Mouse (Mus musculus): ENCODE data around the gene Garnl3. TPM values are rescaled to one million over a fixed set of nuclear protein-coding genes. Genes with fewer than 3 reads are reported as not detected.

The Garnl3 gene
- 0.20 and 0.82 TPM in 2 replicates for total RNA-seq (2015)
- 2.7 and 5.7 TPM in 2 replicates for total RNA-seq (2017)

GRCm38 (mm10) chr2:33131500-33132092 is at the start of gene Garnl3:
TSS of gene Garnl3 (minus strand) at chr2:33131654.
- ATAC-seq (ENCODE audit: poor library complexity, severe bottlenecking) = peak; percentile 4; the same call in 1 of the 2 replicates

DNA sequence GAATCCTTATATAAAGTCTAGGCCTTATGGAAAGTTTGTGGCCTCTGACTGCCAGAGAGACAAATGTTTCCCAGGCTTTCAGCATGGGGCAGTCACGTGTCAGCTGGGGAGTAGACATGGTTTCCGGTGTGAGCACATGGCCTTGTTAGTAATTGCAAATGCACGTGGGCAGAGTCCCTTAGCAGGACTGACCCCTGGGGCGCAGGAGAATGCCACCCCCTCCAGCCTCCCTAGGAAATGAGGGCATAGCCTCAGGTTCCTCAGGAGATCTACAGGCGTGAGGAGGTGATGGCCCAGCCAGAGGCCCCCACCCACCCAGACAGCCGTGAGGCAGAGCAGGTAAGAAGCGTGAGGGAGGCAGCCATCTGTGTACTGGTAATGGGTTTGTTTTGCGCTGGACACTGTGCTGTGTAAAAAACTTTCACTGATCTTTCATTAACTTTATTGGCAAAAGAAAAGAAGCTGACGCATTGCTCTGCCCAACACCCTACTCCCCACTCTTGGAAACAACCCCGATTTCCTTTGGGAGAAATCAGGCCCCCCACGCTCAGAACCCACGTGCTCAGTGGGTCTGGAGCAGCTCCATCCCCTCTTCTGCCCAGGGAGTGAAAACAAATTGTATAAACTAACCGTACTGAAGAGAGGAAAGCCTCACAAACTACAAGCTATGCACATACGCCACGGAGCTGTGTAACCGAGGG is 48.6 kb upstream of the Garnl3 start:
- ATAC-seq (ENCODE audit: poor library complexity, severe bottlenecking) = no peak

DNA sequence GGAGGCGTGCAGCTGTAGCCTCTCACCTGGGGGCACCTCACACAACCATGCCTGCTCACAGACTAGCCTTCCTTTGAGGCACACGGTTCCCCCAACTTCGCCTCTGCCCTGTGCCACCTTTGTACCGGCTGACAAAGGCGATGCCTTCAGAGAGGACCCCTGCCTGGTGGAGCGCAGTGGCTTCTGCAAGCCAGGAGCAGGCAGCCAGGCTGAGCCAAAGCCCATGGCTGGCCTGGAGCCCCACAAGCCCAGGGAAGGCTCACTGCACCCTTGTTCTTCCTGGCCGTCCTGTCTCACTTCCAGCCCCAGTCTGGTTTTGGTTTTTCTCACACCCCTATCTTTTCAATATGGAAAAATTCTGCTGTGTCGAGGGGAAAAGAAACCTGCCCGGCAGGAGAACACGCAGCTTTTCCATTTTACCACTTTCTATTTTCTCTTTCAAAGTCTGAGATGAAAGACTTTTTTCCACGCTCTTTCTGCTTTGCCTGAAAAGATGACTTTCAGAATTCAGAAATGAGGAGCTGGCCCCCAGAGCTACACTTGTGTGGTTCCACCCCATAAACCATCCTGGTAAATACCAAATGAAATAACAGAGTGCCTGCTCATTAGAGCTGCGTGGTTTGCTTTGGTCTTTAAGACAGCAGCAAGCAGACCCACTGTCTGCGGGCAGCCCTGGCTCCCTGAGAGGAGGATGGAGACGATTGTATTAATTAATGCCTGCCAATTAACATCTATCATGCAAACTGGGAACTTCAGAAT is 47.9 kb upstream of the Garnl3 start:
- no peak for ATAC-seq (ENCODE audit: poor library complexity, severe bottlenecking)

DNA sequence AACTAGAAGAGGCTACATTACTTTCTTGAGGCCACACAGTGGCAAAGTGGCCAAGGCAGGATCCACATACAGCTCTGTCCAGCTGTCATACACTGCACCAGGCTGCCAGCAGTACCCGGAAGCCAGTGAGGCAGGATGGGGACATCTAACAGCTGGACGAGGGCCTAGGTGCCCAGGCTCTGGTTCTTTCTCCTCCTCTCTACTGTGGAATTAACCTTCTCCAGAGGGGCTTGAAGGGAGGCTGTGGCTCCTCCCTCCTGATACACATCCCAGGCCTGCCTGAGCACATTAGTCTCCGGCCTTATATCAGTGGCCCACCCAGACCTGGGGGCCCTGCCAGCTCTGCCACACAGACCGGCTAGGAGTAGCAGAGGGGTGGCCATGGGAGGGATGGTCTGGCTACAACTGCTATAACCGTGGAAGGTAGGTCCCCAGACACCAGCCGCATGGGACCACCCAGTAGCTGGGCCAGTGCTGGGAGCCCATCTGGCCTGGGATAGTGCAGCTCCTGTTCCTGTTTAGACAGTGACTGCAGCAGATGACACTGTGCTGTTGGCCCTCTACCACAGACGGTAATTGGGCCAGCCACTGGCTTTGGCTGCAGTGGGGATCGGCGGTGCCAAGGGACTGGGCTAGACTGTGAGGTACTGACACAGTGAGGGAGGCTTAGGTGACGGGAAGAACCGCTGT is 46.9 kb upstream of the Garnl3 start:
- no peak for ATAC-seq (ENCODE audit: poor library complexity, severe bottlenecking)

DNA sequence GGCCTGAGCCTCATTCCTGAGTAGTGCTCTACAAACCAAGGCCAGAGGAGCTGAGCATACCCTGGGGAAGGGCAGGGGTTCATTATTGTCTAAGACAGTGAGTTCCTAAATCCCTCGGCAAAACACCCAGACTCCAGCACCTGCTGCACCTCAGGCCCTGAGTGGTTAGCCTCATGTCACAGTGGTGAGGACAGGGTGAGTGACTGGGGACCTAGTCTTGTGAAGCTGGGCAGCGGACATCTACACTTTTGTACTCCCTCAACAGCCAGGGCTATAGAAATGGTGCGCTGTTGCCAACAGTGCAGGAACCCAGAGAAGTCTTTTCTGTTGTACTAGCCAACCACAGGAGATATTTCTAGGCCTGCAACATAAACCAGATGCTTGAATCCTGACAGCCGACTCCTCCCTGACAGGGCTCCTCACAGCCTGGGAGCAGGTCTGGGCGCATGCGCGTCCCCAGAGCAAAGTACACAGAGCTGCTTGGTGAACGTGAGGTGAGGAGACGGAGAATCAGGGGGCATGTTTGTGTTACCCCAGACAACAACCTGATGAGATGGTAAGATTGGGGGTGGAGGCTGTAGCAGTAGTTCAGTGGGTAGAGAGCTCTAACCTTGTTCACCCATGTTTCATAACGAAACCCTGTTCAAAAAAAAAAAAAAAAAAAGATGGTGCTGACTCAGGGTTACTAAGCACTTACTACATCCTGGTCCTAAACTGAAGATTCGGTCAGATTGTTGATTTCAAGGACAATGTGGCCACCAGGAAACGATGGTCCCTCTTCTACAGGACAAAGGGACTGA is 46.2 kb upstream of the Garnl3 start:
- 0 out of 2 replicates have a peak, but pooled peaks have one; percentile 25 for ATAC-seq (ENCODE audit: poor library complexity, severe bottlenecking)

- ATAC-seq (ENCODE audit: poor library complexity, severe bottlenecking) = no peak
These were observed 45.5 kb upstream of the Garnl3 start for GRCm38 (mm10) chr2:33176921-33177320.

- peak; percentile 85 for ATAC-seq (ENCODE audit: poor library complexity, severe bottlenecking)
These were observed 45.1 kb upstream of the Garnl3 start for GRCm38 (mm10) chr2:33176516-33176915.

DNA sequence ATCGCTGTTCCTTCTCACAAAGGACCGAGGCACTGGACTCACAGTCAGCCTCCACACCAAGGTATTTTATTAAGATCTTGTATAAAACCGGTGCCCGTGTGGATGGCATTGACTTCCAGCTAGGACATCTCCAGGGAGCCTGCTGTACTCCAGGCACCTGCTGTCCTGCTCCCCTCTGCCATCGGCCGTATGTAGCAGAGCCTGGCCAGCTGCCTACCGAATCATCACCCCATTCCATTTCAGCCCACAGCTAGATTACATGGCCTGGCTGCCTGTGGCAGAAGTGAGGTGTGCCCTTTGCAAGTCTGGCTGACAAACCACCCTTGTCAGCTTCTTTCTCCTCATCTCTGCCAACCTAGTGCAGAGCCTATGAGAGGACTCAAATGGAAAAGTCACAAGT is 42.2 kb upstream of the Garnl3 start:
- ATAC-seq (ENCODE audit: poor library complexity, severe bottlenecking) = no peak

GRCm38 (mm10) chr2:33173126-33173525 is 41.7 kb upstream of the Garnl3 start:
- peak; percentile 32; the same call in 1 of the 2 replicates for ATAC-seq (ENCODE audit: poor library complexity, severe bottlenecking)

- no peak for ATAC-seq (ENCODE audit: poor library complexity, severe bottlenecking)
These were observed 39.5 kb upstream of the Garnl3 start for GRCm38 (mm10) chr2:33170777-33171565.

DNA sequence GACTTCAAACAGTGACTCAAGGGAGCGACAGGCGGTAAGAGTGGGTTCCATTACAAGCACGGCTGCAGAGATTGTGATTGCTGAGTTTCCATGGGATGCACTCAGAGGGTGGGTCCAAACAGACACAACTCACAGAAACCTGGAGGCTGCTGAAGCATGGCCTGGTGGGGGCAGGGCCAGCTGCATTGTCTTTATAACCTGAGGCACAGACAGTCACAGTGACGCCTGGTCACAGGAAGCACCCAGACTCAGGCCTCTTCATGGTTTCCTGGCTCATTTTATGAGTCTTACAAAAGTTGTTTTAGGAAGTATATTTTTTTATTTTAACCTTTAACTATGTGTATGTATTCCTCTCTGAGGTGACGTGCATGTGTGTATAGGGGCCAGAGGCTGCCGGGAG is 38.0 kb upstream of the Garnl3 start:
- no peak for ATAC-seq (ENCODE audit: poor library complexity, severe bottlenecking)

DNA sequence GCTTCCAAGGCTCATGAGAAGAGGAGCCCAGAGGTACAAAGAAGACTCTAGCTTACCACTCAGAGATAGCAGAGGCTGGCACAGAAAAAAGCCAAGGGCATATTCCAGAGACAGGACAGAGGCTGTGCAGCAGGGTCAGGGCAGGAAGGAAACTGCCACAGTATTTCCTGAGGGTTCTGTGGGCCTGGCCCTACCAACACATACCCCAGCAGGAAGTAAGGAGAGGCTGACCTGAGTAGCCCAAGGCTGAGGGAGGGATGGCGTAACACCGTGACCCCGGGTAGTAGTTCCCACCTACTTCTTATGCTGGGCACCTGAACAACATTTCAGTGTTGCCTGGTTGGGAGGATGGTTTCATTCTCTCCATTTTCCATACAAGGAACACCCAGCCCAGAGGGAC is 35.6 kb upstream of the Garnl3 start:
- 0 out of 2 replicates have a peak, but pooled peaks have one; percentile 40 for ATAC-seq (ENCODE audit: poor library complexity, severe bottlenecking)

DNA sequence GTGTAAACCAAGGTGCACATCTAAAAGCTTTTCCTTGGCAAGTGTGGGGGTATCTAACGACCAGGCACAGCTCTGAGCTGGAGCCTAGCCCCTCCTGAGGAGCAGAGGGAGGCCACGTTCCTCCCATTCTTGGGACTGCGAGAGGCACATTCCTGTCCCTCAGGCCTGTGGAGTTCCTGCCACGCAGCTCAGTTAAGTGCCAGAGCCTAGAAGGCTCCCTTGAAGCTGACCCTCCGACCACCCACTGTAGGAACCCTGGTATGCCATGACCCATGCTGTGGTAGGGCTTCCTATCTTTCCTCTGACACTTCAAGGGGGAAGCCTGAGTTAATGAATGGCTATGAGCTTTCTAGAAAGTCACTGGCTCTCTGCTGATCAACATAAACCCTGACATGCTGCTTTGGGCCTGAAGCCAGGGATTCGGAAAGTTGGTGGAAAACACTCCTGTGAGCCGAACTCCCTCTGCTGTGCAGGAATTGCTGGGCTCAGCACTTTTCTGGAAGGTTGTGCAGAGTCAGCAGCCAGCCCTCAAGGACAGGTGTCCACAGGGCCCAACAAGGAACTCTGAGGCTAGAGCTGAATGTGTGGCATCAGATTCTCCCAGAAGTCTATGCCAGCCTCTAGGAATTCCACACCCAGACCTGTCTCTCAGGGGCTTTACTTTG is 34.4 kb upstream of the Garnl3 start:
- no peak for ATAC-seq (ENCODE audit: poor library complexity, severe bottlenecking)

GRCm38 (mm10) chr2:33165229-33165628 is 33.8 kb upstream of the Garnl3 start:
- ATAC-seq (ENCODE audit: poor library complexity, severe bottlenecking) = no peak

GRCm38 (mm10) chr2:33164646-33165045 is 33.2 kb upstream of the Garnl3 start:
- ATAC-seq (ENCODE audit: poor library complexity, severe bottlenecking) = no peak

GRCm38 (mm10) chr2:33162126-33162525 is 30.7 kb upstream of the Garnl3 start:
- ATAC-seq (ENCODE audit: poor library complexity, severe bottlenecking) = no peak

- no peak for ATAC-seq (ENCODE audit: poor library complexity, severe bottlenecking)
These were observed 29.0 kb upstream of the Garnl3 start for GRCm38 (mm10) chr2:33160326-33160973.

- ATAC-seq (ENCODE audit: poor library complexity, severe bottlenecking) = no peak
These were observed 28.1 kb upstream of the Garnl3 start for GRCm38 (mm10) chr2:33159593-33159992.
